Mouse (Mus musculus): ENCODE data around the gene Dnaaf2. TPM values are rescaled to one million over a fixed set of nuclear protein-coding genes. Genes with fewer than 3 reads are reported as not detected.

Dnaaf2 gene
- 1 to 10 TPM; 1.1 to 1.3 TPM for total RNA-seq (2021)
- long read RNA-seq, experiment 1, partial matches to known transcripts: 0 of 2 reads
- long read RNA-seq, experiment 1, other reads (novel, unspliced or antisense): 1 of 2 reads
- long read RNA-seq, experiment 2, transcript Dnaaf2-201 (3 exons, 3,390 nt): major isoform, 19 of 20 reads
- long read RNA-seq, experiment 2, partial matches to known transcripts: 1 of 20 reads
- long read RNA-seq, experiment 2, other reads (novel, unspliced or antisense): 0 of 20 reads

DNA sequence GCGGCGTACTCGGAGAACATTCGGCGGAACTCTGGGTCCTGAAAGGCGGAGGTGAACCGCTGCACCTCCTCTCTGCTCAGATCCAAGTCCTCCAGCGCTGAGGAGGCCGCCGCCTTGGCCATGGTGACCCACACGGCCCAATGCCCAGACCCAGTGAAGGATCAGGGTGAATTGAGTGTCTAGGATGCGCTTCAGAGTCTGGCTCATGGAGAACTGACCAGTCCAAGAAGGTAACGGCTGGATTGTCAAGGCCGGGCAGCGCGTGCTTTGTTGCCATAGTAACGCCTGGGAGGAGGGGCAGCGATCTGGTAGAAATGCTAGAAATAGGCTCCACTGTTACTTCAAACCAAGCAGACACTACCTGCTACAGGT, at the start of gene Dnaaf2:
Gene Dnaaf2, minus strand, starts transcription at position 266 of the 372 bp plus-strand sequence.
- DNase-seq (ENCODE audit: low spot score in 2 of 2): peak; percentile 61 to 74

DNA sequence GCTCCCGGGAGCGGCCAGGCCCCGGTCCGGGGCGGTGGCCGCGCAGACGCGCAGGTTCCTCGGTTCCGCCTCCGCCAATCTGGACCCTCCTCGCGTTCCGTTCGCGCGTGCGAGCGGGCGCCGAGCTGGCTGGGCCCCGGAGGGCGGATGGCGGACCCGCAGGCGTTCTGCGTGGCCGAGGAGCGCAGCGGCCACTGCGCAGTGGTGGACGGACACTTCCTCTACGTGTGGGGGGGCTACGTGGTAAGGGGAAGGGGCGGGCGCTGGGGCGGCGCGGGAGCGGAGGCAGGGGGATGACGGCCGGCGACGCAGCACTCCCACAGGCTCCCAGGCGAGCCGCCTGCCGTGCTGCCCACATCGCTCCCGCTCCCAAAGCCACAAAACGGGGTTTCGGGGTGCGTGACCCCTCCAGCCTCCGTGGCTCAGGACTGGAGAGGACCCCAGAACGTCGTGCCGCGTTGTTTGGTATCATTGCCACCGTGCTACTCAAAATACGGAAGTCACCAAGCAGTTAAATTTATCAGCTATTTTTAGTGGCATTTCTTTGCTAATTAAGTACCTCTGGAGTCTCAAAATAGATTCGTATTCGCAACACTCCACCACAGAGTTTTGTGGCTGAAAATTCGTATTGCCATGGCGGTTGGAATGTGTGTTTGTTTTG, 43.7 kb upstream of the Dnaaf2 start:
- DNase-seq (ENCODE audit: low spot score in 2 of 2): peak; percentile 67 to 74

DNA sequence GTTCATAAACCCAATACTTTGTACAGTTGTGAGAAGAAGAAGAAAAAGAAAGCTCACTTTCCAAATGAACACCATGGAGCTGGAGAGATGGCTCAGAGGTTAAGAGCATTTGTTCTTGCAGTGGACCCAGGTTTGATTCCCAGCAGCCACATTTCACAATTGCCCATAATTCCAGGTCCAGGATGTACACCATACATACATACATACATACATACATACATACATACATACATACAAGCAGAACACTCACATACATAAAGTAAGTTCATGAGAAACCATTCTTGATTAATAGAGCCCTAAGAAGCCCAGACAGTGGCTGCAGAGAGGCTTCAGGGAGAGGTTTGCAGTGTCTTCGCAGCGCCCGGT, 43.2 kb upstream of the Dnaaf2 start:
- no peak for DNase-seq (ENCODE audit: low spot score in 2 of 2)

DNA sequence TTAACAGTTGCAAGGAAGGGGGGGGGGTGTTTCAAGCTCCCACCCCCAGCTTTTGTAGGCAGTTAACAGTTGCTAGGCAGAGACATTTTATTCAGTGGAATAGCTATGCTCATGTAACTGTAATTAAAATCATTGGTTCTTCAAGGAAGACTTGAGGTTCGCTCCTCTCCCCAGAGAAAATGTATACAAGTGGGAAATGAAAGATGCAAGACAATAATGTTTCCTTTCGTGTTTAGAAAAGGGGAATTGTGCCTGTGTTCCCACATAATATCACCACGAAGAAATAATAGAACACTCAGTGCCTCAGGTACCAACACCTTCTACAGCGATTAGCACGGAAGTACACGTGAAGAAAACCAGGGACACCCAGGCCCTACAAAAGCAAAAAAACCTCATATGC, 42.6 kb upstream of the Dnaaf2 start, which contains the start of gene Klhdc1:
Gene Klhdc1, plus strand, starts transcription at position 301 of the 400 bp plus-strand sequence.
- DNase-seq (ENCODE audit: low spot score in 2 of 2): no peak

DNA sequence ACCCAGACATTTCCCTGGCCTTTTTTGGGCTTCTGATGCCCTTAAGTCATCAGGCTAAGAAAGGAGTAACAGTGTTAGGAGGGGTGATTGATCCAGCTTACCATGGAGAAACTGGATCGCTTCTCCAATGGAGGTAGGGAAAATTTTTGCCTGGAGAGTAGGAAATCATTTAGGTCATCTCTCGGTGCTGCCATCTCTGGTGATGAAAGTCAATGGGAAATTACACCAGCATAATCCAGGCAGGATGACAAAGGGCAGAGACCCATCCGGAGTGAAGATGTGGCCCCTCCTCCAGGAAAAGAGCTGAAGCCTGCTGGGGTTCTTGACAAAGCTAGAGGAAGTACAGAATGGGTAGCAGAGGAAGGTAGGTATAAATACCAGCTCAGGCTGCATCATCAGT, 40.1 kb upstream of the Dnaaf2 start:
- DNase-seq (ENCODE audit: low spot score in 2 of 2): no peak

DNA sequence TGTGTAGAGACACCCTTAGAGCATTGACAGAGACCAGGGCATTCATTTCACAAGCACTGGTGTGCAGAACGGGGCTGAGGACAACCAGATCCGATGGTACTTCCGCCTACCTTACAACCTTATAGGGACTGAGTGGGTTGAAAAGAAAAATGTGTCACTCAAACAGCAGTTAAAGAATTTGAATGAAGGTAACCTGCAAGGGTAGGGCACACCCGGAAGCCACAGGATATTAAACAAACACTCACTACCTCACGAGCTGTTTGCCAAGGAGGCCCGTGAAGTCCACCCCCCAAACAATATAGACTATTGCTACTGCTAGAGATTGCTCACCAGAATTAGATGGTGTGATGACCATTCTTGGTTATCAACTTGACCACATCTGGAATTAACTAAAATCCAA, 37.6 kb upstream of the Dnaaf2 start:
- DNase-seq (ENCODE audit: low spot score in 2 of 2): no peak

DNA sequence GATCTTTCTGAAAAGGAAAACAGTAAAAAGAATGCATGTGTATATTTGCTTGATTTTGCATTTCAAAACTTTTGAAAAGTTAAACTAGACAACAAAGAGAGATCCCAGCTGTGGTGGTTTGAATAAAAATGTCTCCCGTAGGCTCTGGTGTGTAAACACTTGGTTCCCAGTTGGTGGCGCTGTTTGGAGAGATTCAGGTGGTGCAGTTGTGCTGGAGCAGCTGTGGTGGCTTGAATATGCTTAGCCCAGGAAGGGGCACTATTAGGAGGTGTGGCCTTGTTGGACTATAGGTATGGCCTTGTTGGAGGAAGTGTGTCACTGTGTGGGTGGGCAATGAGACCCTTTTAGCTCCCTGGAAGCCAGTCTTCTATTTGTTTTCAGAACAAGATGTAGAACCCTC, 31.0 kb upstream of the Dnaaf2 start:
- peak in 1 of 2 experiments; percentile 28 for DNase-seq (ENCODE audit: low spot score in 2 of 2)

DNA sequence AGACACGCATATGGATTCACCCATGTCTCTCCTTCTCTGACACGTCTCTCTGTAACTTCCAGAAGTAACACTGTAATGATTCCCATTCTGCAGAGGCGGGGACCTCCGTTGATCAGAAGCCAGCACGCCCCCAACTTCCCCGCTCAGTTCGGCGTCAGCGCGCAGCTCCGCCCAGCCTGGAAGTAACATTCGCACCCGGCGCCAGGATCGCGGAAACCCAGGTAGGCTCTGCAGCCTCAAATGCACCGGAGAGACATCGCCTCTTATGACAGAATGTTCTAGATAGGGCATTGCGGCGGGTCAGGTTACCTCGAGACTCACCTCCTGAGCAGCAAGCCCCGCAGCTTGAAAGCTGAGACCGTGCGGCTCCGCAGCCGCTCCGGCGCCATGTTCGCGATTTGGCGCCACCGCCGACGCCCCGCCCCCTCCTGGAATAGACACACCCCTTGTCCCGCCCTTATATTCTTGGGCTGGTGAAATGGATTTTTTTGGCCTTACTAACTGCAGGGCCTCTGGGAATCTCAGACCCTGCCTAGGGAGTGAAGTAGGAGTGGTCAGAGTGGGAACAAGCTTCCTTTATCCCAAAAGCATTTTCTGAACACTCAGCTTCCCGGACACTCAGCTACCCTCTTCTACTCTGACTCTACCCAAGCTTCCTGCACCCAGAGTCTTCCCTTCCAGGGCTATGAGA, 29.7 kb upstream of the Dnaaf2 start, which contains the start of gene Pole2:
Gene Pole2, minus strand, starts transcription at position 420 of the 691 bp plus-strand sequence.
- DNase-seq (ENCODE audit: low spot score in 2 of 2): peak; percentile 89 to 90

DNA sequence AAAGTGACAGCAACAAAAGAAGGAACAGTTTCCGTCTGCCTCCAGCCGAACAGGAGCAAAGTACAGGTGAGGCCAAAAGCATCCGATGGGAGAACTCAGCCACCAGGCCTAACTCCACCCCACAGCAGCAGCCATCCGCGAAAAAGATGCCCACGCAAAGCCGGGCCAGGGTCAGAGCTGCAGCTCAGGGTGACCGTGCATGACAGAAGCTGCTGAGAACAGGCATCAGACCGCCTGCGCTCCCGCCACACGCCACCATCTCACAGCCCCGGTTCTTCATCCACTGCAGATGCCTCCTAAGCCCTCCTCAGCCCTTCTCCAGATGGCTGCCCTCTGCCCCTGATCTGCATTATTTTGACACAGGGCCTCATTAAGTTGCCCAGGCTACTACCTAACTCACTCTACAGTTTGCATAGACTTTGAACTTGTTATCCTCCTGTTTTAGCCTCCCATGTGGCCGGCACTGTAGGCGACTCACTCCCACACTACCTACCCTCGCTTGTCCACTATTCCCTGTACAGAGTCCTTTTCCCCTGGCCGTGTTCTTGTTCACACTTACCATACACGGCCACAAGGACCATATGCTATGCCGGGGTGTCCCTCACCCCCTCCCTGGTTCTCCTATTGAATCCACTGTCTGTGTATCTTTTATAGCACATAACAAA, 22.5 kb upstream of the Dnaaf2 start:
- no peak for DNase-seq (ENCODE audit: low spot score in 2 of 2)

DNA sequence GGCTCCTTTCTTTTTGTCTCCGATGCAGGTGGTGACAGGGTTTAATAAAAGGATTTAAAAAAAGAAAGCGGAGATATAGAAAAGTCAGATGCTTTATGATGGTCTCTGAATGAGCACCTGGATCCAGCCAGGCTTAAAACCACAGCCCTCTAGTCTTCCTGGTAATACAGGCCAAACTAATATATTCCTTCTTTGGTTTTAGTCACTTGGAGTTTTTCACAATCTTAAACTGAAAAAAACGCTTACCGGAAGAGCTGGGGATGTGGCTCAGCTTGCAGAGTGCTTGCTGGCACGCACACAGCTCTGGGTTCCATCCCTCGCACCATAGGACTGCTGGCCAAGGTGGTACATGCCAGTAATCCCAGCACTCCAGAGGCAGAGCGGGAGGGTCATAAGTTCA, 18.4 kb upstream of the Dnaaf2 start:
- no peak for DNase-seq (ENCODE audit: low spot score in 2 of 2)

DNA sequence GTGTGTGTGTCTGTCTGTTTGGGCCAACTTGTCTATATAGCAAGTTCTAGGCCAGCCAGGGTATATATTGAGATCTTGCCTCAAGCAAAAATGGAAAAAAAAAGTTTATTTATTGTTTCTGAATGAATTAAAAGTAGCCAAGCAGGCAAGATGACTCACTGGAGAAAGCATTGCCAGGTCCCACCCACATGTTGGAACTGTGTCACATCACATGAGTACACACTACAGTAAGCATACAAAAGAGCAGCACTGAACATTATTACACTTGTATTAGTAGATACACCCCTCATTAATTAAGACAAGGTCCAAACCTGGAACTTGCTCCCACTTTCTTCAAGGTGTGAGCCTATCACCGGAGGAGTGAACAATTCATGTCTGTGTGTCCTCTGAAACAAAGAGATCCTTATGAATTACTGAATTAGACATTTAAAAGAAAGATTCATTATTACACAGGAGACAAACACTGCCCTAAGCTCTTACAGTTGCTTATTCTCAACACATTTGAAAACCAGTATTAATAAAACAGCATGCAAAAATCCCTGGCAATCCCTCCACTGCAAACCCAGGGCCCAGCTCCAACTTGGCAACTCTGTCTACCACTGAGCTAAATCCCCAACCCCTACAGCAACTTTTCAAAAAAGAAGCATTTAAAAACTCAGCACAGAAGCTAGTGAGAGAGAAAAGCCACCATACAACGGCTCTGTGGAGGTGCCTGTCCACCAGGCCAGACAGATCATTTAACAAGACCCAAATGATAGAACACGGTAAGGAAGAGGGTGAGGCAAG, 17.0 kb upstream of the Dnaaf2 start:
- DNase-seq (ENCODE audit: low spot score in 2 of 2): peak; percentile 12 to 37

DNA sequence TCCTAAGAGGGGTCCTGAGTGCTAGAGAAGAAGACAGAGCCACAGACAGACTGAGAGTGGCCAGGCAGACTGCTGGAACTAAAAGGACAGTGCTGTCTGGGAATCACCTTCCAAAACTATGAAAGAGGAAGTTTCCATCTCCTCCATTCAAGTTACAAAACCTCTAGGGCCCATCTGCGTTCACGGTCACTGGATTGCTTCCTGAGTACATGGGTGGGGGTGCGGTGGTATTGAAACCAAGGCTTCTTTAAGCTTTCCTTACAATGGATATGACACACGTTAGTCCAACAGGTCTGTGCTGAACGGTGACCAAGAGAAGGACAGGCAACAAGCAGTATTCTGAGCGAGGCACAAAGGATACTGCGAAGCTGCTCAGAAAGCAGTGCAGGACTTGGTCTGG, 16.2 kb upstream of the Dnaaf2 start:
- DNase-seq (ENCODE audit: low spot score in 2 of 2): no peak

DNA sequence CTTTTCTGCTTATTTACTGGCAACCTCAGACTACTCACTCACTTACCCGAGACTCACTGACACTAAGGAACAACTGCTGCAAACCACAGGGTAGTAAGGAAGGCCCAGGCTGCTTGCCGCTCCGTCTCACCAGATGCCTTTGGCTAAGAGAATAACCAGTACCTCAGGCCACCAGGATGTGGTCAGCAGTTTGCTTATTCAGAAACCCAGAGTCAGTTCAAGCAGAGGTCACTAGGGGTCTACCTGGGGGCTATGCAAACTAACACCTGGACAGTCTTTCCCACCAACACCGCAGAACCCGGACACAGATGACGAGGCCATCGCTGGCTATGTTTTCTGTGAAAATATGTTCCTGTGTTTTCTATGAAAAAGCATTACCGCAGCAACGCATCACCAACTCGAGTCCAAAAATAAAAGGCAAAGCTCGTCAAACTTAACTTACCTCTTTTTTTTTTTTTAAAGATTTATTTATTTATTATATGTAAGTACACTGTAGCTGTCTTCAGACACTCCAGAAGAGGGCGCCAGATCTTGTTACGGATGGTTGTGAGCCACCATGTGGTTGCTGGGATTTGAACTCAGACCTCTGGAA, 15.1 kb upstream of the Dnaaf2 start:
- DNase-seq (ENCODE audit: low spot score in 2 of 2): no peak

DNA sequence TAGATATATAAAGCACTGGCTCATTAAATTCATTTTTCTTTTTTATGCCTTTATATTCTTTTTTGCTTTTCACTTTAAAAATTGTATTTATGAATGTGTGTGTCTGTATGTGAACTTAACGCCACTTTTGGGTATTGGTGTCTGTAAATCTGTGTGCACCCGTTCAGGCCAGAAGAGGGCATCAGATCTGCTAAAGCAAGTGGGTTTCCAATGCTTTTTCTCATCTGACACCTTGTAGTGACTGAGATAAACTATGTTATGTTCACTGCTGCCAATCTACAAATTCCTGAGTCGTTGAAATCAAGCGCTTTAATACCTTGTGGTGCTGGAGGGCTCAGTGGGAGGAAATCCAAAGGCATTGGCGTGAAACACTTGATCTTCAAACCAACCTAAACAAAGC, 12.8 kb upstream of the Dnaaf2 start:
- DNase-seq (ENCODE audit: low spot score in 2 of 2): no peak

DNA sequence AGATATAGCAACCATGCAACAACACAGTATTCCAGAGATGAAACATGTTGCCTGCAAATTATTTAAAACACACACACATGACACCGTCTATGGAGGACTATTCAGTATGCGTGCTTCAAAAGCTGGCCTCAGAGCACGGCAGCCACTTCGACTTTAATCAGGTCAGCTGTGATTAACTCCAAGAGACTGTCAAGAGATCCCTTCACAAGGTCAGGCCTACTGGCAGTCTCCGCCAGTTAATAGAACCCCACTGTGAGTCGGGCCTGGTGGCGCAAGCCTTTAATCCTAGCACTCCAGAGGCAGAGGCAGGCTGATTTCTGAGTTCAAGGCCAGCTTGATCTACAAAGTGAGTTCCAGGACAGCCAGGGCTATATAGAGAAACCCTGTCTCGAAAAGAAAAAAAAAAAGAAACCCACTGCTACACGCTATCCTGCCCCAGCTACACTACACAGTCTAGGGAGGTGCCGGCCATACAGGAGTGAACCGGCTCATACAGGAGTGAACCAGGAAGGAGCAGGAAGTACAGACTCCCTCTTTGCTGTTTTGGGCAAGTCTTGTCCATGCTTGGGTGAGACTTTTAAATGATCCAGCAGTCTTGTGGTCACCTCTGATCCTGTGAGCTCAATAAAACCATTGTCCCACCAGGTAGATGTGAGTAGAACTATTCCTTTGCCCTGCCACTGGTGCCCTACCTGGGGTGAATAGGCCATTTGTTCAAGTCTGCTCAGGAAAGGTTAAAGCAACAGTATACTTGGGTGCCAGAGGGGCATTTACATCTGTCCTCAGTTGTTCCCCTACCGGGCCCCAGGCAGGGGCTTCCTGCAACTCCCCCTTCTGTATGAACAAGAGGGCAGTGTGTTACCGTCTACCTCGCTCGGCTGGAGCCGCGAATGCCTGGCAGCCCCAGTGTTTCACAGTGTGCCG, 12.1 kb upstream of the Dnaaf2 start:
- DNase-seq (ENCODE audit: low spot score in 2 of 2): no peak

DNA sequence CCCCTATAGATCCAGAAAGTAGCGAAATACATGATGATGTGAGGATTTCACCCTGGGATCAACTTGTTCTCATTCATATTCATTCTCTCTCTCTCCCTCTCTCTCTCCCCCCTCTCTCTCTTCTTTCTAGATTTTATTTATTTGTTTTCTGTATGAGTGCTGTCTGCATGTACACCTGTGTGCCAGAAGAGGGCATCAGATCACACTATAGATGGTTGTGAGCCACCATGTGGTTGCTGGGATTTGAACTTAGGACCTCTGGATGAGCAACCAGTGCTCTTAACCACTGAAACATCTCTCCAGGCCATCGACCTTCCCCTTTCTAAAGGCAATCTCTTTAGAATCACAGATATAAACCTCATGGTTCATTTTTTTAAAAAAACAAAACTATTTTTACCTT, 10.3 kb upstream of the Dnaaf2 start:
- no peak for DNase-seq (ENCODE audit: low spot score in 2 of 2)

DNA sequence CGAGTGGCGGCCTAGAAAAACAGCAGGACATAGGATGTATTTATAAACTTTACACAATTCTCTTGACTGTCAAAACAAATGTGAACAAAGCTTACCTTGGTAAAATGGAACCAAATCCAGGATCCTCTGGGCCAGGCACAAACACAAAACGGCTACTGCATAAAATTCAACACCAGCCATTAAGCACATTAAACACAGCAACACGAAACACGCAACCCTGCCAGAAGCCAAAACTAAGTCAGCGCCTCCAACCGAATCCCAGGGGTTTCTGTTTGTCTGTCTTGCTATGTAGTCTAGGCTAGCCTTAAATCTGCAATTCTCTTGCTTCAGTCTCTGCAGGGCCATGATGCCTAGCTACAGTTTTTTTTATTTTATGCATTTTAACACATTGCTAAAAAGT, 9.7 kb upstream of the Dnaaf2 start:
- no peak for DNase-seq (ENCODE audit: low spot score in 2 of 2)

DNA sequence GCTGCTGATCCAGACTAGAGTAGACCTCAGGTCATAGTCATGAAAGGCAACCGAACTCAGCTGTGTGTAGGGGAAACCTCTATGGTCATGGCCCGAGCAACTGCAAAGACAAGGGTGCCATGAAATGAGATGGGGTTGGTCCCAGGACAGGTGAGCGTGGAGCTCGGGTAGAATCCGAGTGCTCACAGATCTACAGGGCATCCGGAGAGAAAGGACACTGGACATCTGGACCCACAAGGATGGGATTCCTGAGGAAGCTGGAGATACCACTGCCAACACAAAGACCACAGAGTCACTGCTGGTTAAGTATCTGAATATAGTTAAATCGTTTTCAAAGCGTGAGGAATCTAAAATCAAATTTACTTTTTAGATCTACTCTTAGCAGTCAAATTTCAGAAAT, 9.2 kb upstream of the Dnaaf2 start:
- no peak for DNase-seq (ENCODE audit: low spot score in 2 of 2)

DNA sequence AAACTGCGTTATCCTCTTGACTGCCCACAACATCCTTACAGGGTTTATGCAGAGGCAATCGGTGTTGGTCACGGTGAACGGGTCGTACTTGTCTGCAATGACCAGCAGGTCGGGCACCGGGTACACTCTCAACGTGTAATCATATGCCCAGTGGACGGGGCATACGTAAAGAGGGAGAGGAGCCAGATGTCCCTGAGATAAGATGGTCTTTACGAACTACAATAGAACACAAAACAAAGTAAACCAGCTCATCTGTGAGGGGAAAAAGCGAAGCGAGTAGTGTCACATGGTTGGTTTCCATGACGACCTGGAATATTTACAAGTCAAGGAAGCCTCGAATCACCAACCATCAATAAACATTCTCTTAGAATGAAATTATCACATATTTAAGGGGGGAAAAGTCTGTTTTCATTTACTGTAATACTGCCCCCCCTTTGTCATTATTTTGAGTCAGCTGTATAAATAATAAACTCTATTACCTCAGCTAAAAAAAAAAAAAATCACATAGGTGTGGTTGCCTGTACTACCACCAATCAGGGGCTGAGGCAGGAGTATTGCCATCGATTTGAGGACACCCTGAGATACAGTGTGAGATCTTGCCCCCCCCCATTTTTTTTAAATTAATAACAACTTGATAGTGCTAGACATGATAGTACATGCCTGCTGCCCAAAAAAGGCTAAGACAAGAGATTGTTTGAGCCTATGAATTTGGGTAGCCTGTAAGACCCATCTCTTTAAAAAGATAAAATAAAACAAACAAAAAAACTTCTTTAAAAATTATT, 6.0 kb upstream of the Dnaaf2 start, which contains the start of gene Gm49384:
Gene Gm49384, minus strand, starts transcription at position 216 of the 782 bp plus-strand sequence.
- DNase-seq (ENCODE audit: low spot score in 2 of 2): no peak
